Mouse (Mus musculus) neural tube, embryonic 11.5 days (tissue): ENCODE data around the gene Prss43. TPM values are rescaled to one million over a fixed set of nuclear protein-coding genes. Genes with fewer than 3 reads are reported as not detected.

ENCODE experiments used
- ATAC-seq: fragments of 200-750 bp; cut with Nextera tagmentation; 2 replicates; pipeline ENCODE4 v1.8.0; 2017; ENCODE audit warnings: moderate number of reproducible peaks, mild to moderate bottlenecking, moderate TSS enrichment, moderate library complexity; ENCODE audit not compliant: insufficient read depth, low FRiP score, low TSS enrichment
- DNase-seq: peaks from one replicate; pipeline ENCODE4 v3.0.0-alpha.2; 2015; ENCODE audit warnings: low spot score
- H3K27ac ChIP-seq: fragments of 300-500 bp; sonication (generic); 2 replicates; pipeline ENCODE4 v1.5.1; 2014; ENCODE audit warnings: low read depth, mild to moderate bottlenecking, low read length
- H3K27me3 ChIP-seq: fragments of 300-500 bp; sonication (generic); 2 replicates; pipeline ENCODE4 v1.6.1; 2014; ENCODE audit warnings: mild to moderate bottlenecking, low read length, mixed read lengths; ENCODE audit not compliant: control insufficient read depth, insufficient read depth
- H3K36me3 ChIP-seq: fragments of 300-500 bp; sonication (generic); 2 replicates; pipeline ENCODE4 v1.6.1; 2014; ENCODE audit warnings: mild to moderate bottlenecking, low read length, moderate library complexity, mixed read lengths; ENCODE audit not compliant: control insufficient read depth, insufficient read depth
- H3K4me1 ChIP-seq: fragments of 300-500 bp; sonication (generic); 2 replicates; pipeline ENCODE4 v1.6.1; 2014; ENCODE audit warnings: low read length, mixed read lengths; ENCODE audit not compliant: control insufficient read depth, insufficient read depth
- H3K4me2 ChIP-seq: fragments of 300-500 bp; sonication (generic); 2 replicates; pipeline ENCODE4 v1.6.1; 2014; ENCODE audit warnings: low read depth, mild to moderate bottlenecking, moderate library complexity
- H3K4me3 ChIP-seq: fragments of 300-500 bp; sonication (generic); 2 replicates; pipeline ENCODE4 v1.5.1; 2014; ENCODE audit warnings: low read depth, low read length
- H3K9ac ChIP-seq: fragments of 300-500 bp; sonication (generic); 2 replicates; pipeline ENCODE4 v1.6.1; 2014; ENCODE audit warnings: mild to moderate bottlenecking, low read length
- H3K9me3 ChIP-seq: fragments of 300-500 bp; sonication (generic); 2 replicates; pipeline ENCODE4 v1.6.1; 2016; ENCODE audit warnings: low read length; ENCODE audit not compliant: control insufficient read depth
- WGBS: fragments of 180-500 bp; shearing (Covaris S2); extraction: QIAGEN DNeasy Blood & Tissue Kit; methylation state at CpG from one replicate; pipeline ENCODE4 v1.1.7; 2014; 5-methylcytosine and 5-hydroxymethylcytosine counted together
- polyA plus RNA-seq: library from polyadenylated mRNA; unstranded; fragments of >200 nt; fragmentation: Nextera tagmentation; extraction: Ambion mirVana; gene quantifications from 2 replicates; pipeline ENCODE4 v1.2.1, GENCODE M21; 2014

Gene Prss43
- polyA plus RNA-seq, 1 experiment from 2014 or later, result not detected

GRCm38 (mm10) chr9:110825832-110826231 is 658 bp upstream of the Prss43 start:
- no peak overlapping the region for H3K27ac ChIP-seq
- DNase-seq (no peak), ATAC-seq (no peak)
- no peak overlapping the region for H3K4me2 ChIP-seq
- H3K36me3 ChIP-seq, result no peaks in the 10 kb centered on the region
- H3K4me3 ChIP-seq, result no peak overlapping the region
- 71% methylated on average over 7 of the region's 7 CpGs for WGBS
- H3K4me1 ChIP-seq, result no peaks in the 10 kb centered on the region
- no peaks in the 10 kb centered on the region for H3K27me3 ChIP-seq
- no peaks in the 10 kb centered on the region for H3K9me3 ChIP-seq
- H3K9ac ChIP-seq, result no peak overlapping the region

GRCm38 (mm10) chr9:110833021-110833420 is 6.5 kb downstream of the Prss43 start:
- Histone ChIP-seq H3K36me3 (no peaks in the 10 kb centered on the region), H3K4me3 (no peak overlapping the region), H3K27me3 (no peaks in the 10 kb centered on the region), H3K27ac (no peak overlapping the region), H3K4me2 (no peak overlapping the region), H3K4me1 (no peaks in the 10 kb centered on the region), H3K9me3 (no peaks in the 10 kb centered on the region), H3K9ac (no peak overlapping the region)
- no peak for DNase-seq
- WGBS, result 84% methylated on average over 5 of the region's 5 CpGs
- no peak for ATAC-seq

- DNase-seq (no peak), ATAC-seq (no peak)
- H3K4me2 ChIP-seq, result no peak within 1 kb of the TSS
- H3K27me3 ChIP-seq, result no peaks in the 10 kb centered on the region
- 82% methylated on average over 19 of the region's 19 CpGs for WGBS
- H3K36me3 ChIP-seq, result no peaks in the 10 kb centered on the region
- no peak within 1 kb of the TSS for H3K27ac ChIP-seq
- H3K4me1 ChIP-seq, result no peaks in the 10 kb centered on the region
- H3K4me3 ChIP-seq, result no peak within 1 kb of the TSS
- H3K9ac ChIP-seq, result no peak within 1 kb of the TSS
- H3K9me3 ChIP-seq, result no peaks in the 10 kb centered on the region
These were observed 7.9 kb downstream of the Prss43 start, which contains the start of gene Prss45 for GRCm38 (mm10) chr9:110834411-110834810. Gene Prss45 (plus strand): TSS chr9:110834588.

GRCm38 (mm10) chr9:110834961-110835360 is 8.5 kb downstream of the Prss43 start:
- Histone ChIP-seq H3K4me1 (no peaks in the 10 kb centered on the region), H3K9me3 (no peaks in the 10 kb centered on the region), H3K36me3 (no peaks in the 10 kb centered on the region), H3K27ac (no peak overlapping the region), H3K4me2 (no peak overlapping the region), H3K4me3 (no peak overlapping the region), H3K27me3 (no peaks in the 10 kb centered on the region), H3K9ac (no peak overlapping the region)
- ATAC-seq (no peak), DNase-seq (no peak)
- 42% methylated on average over 10 of the region's 10 CpGs for WGBS

GRCm38 (mm10) chr9:110836112-110836511 is 9.6 kb downstream of the Prss43 start:
- Histone ChIP-seq H3K27ac (no peak overlapping the region), H3K4me3 (no peak overlapping the region), H3K36me3 (no peaks in the 10 kb centered on the region), H3K9ac (no peak overlapping the region), H3K27me3 (no peaks in the 10 kb centered on the region), H3K9me3 (no peaks in the 10 kb centered on the region), H3K4me1 (no peaks in the 10 kb centered on the region), H3K4me2 (no peak overlapping the region)
- WGBS, result 64% methylated on average over 2 of the region's 2 CpGs
- no peak for DNase-seq
- no peak for ATAC-seq

- Histone ChIP-seq H3K4me2 (no peak overlapping the region), H3K4me1 (no peaks in the 10 kb centered on the region), H3K27me3 (no peaks in the 10 kb centered on the region), H3K36me3 (no peaks in the 10 kb centered on the region), H3K9me3 (no peaks in the 10 kb centered on the region), H3K27ac (no peak overlapping the region), H3K9ac (no peak overlapping the region), H3K4me3 (no peak overlapping the region)
- ATAC-seq, result no peak
- WGBS, result 81% methylated on average over 6 of the region's 6 CpGs
- no peak for DNase-seq
These were observed 14.4 kb downstream of the Prss43 start for GRCm38 (mm10) chr9:110840905-110841304.

GRCm38 (mm10) chr9:110841438-110841837 is 14.9 kb downstream of the Prss43 start:
- ATAC-seq (no peak), DNase-seq (no peak)
- Histone ChIP-seq H3K9me3 (no peaks in the 10 kb centered on the region), H3K9ac (no peak overlapping the region), H3K27me3 (no peaks in the 10 kb centered on the region), H3K4me1 (no peaks in the 10 kb centered on the region), H3K4me3 (no peak overlapping the region), H3K27ac (no peak overlapping the region), H3K36me3 (no peaks in the 10 kb centered on the region), H3K4me2 (no peak overlapping the region)
- WGBS, result 87% methylated on average over 2 of the region's 2 CpGs

GRCm38 (mm10) chr9:110844206-110844605 is 17.7 kb downstream of the Prss43 start, which contains the start of gene Prss46:
Gene Prss46 (plus strand): TSS chr9:110844506.
- no peak within 1 kb of the TSS for H3K4me2 ChIP-seq
- no peaks in the 10 kb centered on the region for H3K27me3 ChIP-seq
- H3K27ac ChIP-seq, result no peak within 1 kb of the TSS
- H3K4me3 ChIP-seq, result no peak within 1 kb of the TSS
- no peaks in the 10 kb centered on the region for H3K9me3 ChIP-seq
- no peaks in the 10 kb centered on the region for H3K36me3 ChIP-seq
- DNase-seq, result no peak
- no peaks in the 10 kb centered on the region for H3K4me1 ChIP-seq
- H3K9ac ChIP-seq, result no peak within 1 kb of the TSS
- WGBS, result 79% methylated on average over 10 of the region's 10 CpGs
- no peak for ATAC-seq

GRCm38 (mm10) chr9:110849162-110849561 is 22.7 kb downstream of the Prss43 start:
- H3K36me3 ChIP-seq, result no peaks in the 10 kb centered on the region
- DNase-seq (no peak), ATAC-seq (no peak)
- H3K4me3 ChIP-seq, result no peak overlapping the region
- no peaks in the 10 kb centered on the region for H3K9me3 ChIP-seq
- no peaks in the 10 kb centered on the region for H3K4me1 ChIP-seq
- no peaks in the 10 kb centered on the region for H3K27me3 ChIP-seq
- H3K9ac ChIP-seq, result no peak overlapping the region
- no peak overlapping the region for H3K27ac ChIP-seq
- H3K4me2 ChIP-seq, result no peak overlapping the region
- 84% methylated on average over 7 of the region's 7 CpGs for WGBS
